Mouse (Mus musculus): ENCODE results near the gene Smc1b.
"Not testable (repeated sequence)": the region's sequence is repeated elsewhere in the genome, so short reads cannot be mapped to it uniquely, and the experiment has no call there.

Gene Smc1b

GRCm38 (mm10) chr15:85135143-85135542, 3.4 kb upstream of the Smc1b start:
- DNase-seq (ENCODE audit: low spot score): no peak

DNA sequence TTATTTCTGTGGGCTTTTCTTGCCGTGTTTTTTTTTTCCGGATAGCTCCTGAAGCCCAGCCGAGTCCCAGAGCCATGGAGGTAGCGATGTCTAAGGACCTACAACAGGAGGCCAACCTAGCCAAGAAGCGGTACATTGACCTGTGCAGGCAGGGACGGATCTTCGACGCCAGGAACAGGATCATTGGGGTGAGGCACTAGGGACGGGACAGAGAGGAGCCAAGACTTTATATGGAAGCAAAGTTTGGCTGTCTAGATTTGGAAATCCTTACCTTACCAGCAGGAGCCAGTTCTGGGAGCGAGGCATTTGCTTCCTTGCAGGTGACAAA, 393 bp upstream of the Smc1b start:
- no peak for DNase-seq (ENCODE audit: low spot score)

DNA sequence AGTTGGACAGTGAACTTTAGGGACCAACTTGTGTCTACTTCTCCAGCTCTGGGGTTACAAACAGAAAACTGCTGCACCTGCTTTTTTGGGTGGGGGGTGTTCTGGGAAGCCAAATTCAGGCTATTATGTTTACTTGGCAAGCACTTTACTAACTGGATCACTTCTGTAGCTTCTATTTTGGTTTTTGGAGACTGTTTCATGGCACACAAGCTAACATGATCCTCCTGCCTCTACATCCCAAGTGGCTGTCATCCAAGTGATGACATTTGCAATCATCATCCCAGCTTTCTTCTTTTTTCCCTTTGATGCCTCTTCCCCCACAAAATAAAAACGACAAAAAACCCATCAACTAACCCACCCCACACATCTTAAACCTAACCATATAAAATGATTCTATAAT, 46.1 kb downstream of the Smc1b start:
- no peak for DNase-seq (ENCODE audit: low spot score)

- no peak for DNase-seq (ENCODE audit: low spot score)
These were observed 59.1 kb downstream of the Smc1b start for GRCm38 (mm10) chr15:85072651-85073050.

DNA sequence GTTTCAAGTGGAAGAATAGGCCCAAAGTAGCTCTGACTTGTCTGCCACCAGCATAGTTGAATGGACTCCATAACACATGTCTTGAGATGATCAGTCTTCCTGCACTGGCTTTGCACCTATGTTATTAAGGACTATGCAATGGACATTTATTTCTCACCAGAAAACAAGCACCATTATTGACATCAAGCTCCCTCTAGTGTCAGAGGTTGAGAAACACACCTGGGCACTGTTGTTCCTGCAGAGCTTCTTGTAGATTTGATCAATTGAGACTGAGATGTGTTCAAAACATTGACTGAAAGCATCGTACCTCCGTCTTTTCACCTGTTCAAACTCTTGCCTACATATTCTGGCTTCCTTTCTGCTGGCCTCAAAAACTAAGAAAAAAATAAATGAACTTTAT, 61.2 kb downstream of the Smc1b start:
- no peak for DNase-seq (ENCODE audit: low spot score)

- DNase-seq (ENCODE audit: low spot score): no peak
These were observed 68.3 kb downstream of the Smc1b start for GRCm38 (mm10) chr15:85063421-85063820.

GRCm38 (mm10) chr15:85055186-85055585, 76.6 kb downstream of the Smc1b start:
- no peak for DNase-seq (ENCODE audit: low spot score)

DNA sequence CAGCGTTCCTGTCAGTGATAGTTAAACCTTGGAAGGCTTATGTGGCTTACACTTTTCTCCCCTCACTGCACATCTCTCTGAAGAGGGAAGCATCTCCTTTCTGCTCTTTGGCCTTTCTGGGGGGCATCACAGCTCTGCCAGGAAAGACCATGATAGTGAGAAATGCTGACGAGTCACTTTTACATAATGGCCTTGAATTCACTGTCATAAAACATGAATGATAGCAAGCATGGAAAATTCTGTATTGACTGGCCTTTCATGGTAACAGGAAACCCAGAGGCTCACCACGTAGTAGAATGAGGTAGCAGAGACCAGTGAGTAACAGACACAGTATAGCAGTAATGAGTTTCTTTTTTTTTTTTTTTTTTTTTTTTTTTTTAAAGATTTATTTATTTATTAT, 77.7 kb downstream of the Smc1b start:
- no peak for DNase-seq (ENCODE audit: low spot score)

DNA sequence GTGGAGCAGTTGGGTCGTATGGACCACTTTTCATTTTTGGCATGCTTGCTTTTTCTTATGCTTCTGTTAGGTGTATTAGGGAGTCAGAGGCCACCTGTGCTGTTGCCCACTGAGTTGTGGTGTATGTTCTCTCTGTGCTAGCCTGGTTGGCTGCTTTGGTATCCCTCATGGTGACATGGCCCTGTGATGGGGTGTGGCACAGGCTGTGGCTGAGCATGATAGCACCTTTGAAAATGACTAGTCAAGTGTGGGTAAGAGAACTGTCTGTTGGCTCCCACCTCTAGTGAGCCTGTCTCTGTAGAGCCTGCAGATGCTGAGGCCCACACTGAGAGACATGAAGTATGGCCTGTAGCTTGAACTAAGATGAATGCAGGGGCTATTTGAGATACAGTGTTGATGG, 82.0 kb downstream of the Smc1b start:
- DNase-seq (ENCODE audit: low spot score): no peak

DNA sequence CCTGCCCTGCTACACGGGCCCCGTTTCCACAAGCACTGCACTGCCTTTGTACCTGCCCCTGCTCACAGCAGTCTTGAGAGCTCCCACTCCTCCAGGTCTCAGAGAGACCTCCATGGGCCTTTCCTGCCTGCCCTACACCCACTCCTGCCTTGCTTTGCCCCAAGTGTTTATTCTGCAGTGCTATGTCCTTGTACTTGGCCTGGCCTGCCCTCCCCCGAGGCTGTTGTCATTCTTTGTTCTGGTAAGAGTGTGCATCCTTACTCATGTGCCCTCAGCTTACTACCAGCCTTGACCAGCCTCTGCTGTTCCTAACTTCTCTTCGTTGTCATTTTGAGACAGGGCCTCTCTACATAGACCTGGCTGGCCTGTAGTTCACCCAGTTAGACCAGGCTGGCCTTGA, 83.9 kb downstream of the Smc1b start:
- DNase-seq (ENCODE audit: low spot score): peak; percentile 43

DNA sequence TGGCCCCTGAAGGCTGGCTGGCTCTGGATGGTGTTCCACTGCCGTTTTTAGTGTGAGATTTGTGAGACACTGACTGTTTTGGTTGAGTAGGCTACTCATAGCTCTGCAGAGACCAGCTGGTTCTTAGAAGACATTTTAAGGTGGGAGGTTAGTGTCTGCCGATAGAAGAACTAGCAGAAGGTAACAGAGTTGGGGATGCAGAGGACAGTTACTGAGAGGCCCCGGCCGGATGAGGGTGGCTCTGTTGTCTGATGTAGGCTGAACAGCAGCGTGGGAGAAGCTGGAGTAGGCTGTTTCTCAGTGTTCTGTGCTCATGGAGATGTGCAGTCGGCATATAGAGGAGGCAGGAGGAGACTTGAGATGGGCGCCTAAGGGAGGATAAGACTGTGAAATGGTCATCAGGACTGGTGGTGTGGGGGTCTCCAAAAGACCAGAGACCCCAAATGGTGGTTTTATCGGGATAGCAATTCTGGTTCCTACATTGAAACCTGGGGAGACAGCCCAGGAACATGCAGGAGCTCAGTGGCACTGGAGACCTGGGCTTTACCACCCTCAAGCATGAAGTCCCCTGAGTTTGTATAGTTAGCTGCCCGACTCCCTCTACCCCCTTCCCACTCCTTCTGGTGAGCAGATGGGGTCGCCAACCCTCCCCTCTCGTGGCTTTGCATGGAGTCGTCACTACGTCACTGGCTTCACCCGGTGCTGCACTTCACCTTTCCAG, 85.4 kb downstream of the Smc1b start:
- no peak for DNase-seq (ENCODE audit: low spot score)

DNA sequence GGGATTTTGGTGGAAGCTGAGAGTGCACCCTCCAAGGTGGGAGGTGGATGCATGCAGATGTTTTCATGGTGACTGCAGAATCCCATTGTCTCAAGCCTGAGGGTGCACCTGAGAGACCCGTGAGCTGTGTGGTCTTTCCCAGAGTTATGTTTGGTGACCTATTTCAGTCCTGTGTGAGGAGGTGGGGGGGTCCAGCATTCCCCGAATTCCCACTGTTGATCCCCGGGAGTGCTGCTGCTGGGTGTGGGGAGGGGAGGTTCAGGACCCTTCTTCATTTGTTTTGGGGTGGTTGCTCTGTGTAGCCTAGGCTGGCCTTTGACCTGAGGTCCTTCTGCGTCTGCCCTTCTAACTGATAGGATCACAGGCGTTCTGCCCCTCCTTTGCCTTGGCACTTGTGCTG, 88.0 kb downstream of the Smc1b start:
- DNase-seq (ENCODE audit: low spot score): no peak

GRCm38 (mm10) chr15:85043116-85043515, 88.6 kb downstream of the Smc1b start:
- DNase-seq (ENCODE audit: low spot score): no peak

DNA sequence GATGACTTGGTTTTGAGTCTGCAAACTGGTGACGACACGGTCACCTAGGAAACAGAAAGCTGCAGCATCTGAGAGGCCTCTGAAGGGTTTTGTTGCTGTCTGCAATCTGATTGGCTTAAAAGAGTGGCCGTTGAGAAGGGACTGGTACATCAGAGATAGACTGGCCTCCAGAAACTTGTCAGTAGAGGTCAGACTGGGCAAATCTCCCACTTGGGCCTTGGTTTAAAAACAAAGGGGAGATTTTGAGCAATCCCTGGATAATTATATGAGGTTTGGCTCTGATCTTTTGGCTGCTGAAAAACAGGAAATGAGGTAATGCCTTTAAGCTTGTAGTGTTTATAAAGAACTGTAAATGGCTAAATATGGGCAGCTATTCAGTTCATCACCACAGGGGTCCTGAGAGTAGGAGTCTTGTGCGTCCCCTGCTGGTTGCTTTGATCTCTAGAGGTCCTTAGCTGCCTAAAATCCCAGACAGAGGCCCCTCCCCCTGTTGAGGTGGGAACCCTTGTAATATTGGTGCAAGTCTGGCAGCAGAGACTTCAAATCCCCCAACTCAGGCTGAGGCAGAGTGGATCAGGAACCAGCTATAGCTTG, 89.3 kb downstream of the Smc1b start:
- DNase-seq (ENCODE audit: low spot score): peak; percentile 45

GRCm38 (mm10) chr15:85041546-85042225, 90.1 kb downstream of the Smc1b start:
- DNase-seq (ENCODE audit: low spot score): no peak

- DNase-seq (ENCODE audit: low spot score): no peak
These were observed 94.4 kb downstream of the Smc1b start for GRCm38 (mm10) chr15:85037343-85037690.

DNA sequence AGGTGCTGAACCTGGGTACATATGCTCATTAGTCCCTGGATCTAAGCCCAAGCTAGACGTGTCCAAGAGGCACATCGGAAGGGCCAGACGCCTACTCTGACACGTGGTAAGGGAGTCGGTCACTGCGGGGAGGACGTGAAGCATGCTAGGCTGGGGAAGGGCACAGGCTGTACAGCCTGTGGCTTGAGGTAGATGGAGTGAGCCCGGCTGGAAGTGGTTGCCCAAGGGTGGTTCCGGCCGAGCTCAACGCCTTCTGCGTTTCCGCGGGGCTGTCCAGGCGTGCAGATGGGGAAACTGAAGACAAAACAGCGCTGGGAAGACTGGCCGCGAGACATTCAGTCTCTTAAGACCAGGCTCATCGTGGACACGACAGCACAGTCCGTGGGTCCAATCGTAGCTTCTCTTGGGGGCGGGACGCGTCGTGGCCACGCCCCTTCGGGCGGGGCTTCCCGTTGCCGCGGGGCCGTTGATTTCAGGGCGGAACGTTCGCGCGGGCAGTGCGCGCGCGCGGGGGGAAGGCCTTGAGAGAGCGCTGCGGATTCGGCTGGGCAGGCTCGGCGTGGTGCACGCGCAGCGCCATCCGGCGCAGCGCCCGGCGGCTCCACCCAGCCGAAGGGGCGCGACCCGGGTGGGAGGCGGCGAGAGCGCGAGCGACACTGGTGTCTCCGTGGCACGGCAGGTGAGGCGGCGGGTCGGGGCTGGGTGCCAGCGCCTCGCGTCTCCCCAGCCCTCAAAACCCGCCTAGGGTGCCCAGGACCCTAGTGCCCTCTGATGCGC, 95.0 kb downstream of the Smc1b start:
- peak; percentile 99 for DNase-seq (ENCODE audit: low spot score)

GRCm38 (mm10) chr15:85033916-85034315, 97.8 kb downstream of the Smc1b start:
- DNase-seq (ENCODE audit: low spot score): not testable (repeated sequence)

DNA sequence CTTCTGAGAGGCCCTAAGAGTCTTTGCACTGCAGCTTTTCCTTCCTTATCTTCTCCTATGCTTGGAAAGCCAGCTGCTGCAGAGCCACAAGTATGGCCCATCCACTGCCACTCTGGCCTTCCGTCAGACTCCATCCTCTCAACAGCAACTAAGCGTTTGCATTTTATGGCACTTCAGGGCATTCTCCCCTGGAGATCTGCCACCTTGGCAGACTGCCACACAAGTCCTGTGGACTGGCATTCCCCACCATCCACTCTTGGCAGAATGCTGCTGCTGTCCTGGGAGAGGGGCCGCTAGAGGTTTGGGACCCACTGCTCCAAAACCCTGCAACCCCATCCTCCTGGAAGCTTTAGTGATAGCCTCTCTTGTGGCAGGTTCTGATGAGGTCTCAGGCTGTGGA, 99.9 kb downstream of the Smc1b start:
- DNase-seq (ENCODE audit: low spot score): no peak

DNA sequence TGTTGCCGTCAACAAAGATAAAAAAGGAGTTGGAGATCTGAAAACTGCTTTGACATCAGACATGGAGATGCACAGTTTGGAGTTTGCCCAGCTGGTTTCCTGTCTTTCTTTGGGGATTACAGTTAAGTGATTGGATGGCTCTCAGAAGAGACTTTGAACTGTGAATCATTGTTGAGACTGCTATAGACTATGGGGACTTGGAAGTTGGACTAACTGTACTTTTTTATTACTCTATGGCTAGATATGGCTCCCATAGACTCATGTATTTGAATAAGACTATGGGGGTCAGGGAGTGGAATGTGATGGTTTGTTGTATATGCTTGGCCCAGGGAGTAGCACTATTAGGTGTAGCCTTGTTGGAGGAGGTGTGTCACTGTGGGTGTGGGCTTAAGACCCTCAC, 101.1 kb downstream of the Smc1b start:
- DNase-seq (ENCODE audit: low spot score): not testable (repeated sequence)

DNA sequence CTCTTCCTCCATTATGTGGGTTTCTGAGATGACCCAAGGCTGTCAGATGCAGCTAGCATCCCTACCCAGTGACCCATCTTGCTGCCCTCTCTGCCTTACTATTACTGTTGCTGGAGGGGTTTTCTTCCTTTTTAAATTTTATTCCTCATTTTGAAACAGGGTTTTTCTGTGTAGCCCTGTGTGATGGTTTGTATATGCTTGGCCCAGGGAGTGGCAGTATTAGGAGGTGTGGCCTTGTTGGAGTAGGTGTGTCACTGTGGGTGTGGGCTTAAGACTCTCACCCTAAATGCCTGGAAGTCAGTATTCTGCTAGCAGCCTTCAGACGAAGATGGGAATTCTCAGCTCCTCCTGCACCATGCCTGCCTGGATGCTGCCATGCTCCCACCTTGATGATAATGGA, 103.1 kb downstream of the Smc1b start, which contains the start of gene Fam118a:
Gene Fam118a, plus strand, starts transcription at position 301 of the 400 bp plus-strand sequence.
- DNase-seq (ENCODE audit: low spot score): not testable (repeated sequence)

DNA sequence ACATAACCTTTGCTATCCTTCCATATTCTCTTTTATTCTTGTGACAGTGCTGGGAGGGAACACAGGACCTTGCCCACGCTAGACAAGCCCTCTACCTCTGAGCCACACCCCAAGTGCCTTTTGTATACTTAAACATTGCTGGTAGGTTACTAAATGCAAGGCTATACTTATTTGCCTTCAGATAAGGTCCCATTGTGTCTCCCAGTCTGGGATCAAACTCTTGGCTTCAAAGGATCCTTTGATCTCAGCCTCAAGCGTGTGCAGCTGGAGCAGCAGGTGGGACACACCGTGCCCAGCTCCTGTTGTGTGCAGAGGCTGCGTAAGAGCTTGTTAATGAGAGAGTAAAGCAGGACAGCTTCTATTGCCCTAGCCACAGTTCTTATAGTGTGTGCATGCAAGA, 104.0 kb downstream of the Smc1b start:
- no peak for DNase-seq (ENCODE audit: low spot score)

DNA sequence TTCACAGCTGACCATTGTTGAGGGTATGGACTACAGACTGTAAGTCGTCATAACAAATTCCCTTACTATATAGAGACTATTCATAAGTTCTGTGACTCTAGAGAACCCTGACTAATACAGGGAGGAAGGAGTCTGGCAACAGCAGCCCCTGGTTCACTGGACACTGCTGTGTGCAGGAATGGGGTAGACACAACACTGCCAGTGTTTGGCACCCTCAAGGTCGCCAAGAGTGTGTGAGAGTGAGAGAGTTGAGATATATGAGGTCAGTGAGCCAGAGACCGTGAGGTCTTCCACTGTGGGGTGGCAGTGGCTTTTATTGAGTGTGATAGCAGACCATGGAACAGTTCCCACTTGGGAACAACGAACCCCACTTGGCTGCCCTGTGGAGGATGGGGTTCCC, 105.6 kb downstream of the Smc1b start:
- DNase-seq (ENCODE audit: low spot score): peak; percentile 48
